Mouse (Mus musculus): ENCODE data around the gene Cdc42bpb.

DNA sequence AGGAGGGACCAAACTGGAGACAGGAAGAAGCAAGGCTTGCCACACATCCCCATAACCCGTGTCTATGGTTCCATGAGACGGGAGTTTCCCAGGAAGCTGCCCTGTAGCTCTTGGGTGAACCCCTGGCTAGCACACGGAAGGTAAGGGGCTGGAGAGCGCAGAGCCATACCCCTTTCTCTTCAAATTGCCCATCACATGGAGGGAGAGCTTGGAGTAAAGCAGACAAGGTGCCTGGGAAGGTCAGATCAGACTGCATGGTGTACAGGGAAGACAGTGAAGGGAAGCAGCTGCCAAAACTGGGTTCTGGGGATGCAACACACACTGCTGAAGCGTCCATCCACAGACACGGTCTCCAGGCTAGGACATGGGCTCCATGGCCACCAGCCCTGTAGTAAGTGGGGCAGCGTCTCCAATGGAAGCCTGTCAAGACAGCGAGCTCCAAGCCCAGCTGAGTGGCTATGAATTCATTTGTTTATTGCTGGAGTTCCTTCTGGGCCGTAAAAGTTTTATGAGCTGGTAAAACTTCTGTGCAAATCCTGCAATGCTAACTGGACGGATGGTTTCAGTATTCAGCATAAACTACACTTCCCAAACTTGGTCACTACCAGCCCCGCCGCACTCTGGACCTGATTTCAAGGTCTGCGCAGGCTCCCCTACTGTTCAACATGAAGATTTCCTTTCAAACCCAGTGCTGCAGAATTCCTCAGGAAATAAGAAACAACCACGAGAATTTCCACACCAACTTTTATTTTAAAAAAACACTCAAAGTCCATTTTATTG is 16.0 kb downstream of the Cdc42bpb start:
- TF ChIP-seq EP300 (IDR thresholded peaks at IDR 0.05; ENCODE audit: low read length) = no peak
- TF ChIP-seq BHLHE40 (IDR thresholded peaks at IDR 0.05; ENCODE audit: low read depth, low read length) = no peak
- no peak for TF ChIP-seq E2F4 (IDR thresholded peaks at IDR 0.05; ENCODE audit: insufficient replicate concordance, low read depth, low read length)
- TF ChIP-seq HCFC1 (IDR thresholded peaks at IDR 0.05; ENCODE audit: low read depth, low read length) = no peak
- no peak for TF ChIP-seq POLR2A (IDR thresholded peaks at IDR 0.05; ENCODE audit: low read depth, low read length)
- no peak for TF ChIP-seq SMC3 (IDR thresholded peaks at IDR 0.05; ENCODE audit: low read depth, low read length)
- TF ChIP-seq CHD2 (IDR thresholded peaks at IDR 0.05; ENCODE audit: low read length) = no peak
- no peak for TF ChIP-seq CTCF (conservative IDR thresholded peaks at IDR 0.05 in 1 of 2, IDR thresholded peaks at IDR 0.05 in 1 of 2; ENCODE audit: low read depth in 2 of 2, low read length in 2 of 2)
- TF ChIP-seq UBTF (IDR thresholded peaks at IDR 0.05; ENCODE audit: low read depth, low read length) = no peak
- no peak for TF ChIP-seq NRF1 (IDR thresholded peaks at IDR 0.05; ENCODE audit: low read depth, low read length)
- no peak for TF ChIP-seq MEF2A (IDR thresholded peaks at IDR 0.05; ENCODE audit: borderline replicate concordance, low read depth, low read length)
- TF ChIP-seq ZC3H11A (IDR thresholded peaks at IDR 0.05; ENCODE audit: low read depth, low read length) = no peak
- TF ChIP-seq POLR2AphosphoS2 (IDR thresholded peaks at IDR 0.05; ENCODE audit: low read depth, low read length) = no peak
- no peak for TF ChIP-seq USF1 (IDR thresholded peaks at IDR 0.05; ENCODE audit: low read depth, low read length)
